Mouse (Mus musculus) kidney, adult 2 months (tissue): ENCODE data around the gene Hic1.

ENCODE experiments used
- CTCF ChIP-seq: fragments of 200-500 bp; conservative IDR thresholded peaks from 2 replicates; pipeline ENCODE4 v1.5.1; 2011; ENCODE audit warnings: low read depth, mild to moderate bottlenecking, control low read depth, low read length, moderate library complexity, mixed read lengths; ENCODE audit not compliant: insufficient read depth, insufficient read length
- POLR2A ChIP-seq: fragments of 200-500 bp; IDR thresholded peaks from one replicate; pipeline ENCODE4 v1.6.1; 2011; ENCODE audit warnings: low read depth, low read length, control low read depth

DNA sequence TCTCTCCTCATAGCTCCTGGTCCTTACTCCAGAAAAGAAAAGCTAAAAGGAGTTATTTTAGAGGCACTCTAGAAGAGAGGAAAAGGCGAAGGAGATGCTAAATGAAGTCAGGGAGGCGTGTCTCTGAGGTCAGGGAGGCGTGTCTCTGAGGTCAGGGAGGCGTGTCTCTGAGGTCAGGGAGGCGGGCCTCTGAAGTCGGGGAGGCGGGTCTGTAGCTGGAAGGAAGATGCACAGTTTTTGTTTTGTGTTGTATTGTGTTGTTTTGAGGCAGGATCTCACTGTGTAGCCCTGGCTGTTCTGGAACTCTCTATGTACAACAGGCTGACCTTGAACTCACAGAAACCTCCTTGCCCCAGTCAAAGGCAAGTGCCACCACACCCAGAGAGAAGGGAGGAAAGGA, 28.6 kb upstream of the Hic1 start:
- no peak for TF ChIP-seq POLR2A
- TF ChIP-seq CTCF: no peak
